Mouse (Mus musculus): ENCODE measurements around the gene Mss51.

The Mss51 gene

DNA sequence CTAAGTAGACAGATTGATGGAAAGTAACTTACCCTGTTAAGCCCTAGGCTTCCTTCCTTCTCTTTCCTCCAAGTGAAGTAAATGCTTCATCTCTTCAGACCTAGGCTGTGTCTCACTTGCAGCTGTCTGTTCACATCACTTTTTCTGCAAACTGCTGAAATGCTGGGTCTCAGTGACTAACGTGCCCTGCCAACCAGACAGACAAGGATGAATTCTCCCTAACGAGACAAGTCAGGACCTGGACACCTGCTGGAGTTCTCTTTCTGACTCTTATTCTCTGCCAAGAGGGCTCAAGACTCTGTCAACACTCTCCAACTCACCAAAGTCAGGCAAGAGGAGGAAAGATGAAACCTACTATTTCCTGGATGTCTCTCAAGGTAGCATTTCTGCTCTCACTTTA, at the start of gene Mss51:
TSS of gene Mss51 (minus strand) at position 299 of the 400 bp plus-strand sequence.
- DNase-seq (ENCODE audit: low spot score in 2 of 2) = no peak

- DNase-seq (ENCODE audit: low spot score in 2 of 2) = peak; percentile 73 to 82
Measured at GRCm38 (mm10) chr14:20546415-20546814, 49.7 kb upstream of the Mss51 start, which contains the start of gene Ppp3cb. Gene Ppp3cb, minus strand, starts transcription at chr14:20546573.

GRCm38 (mm10) chr14:20545529-20546331, 49.0 kb upstream of the Mss51 start:
- peak; percentile 80 to 83 for DNase-seq (ENCODE audit: low spot score in 2 of 2)

- DNase-seq (ENCODE audit: low spot score in 2 of 2) = no peak
Measured at GRCm38 (mm10) chr14:20544467-20545411, 48.0 kb upstream of the Mss51 start.

DNA sequence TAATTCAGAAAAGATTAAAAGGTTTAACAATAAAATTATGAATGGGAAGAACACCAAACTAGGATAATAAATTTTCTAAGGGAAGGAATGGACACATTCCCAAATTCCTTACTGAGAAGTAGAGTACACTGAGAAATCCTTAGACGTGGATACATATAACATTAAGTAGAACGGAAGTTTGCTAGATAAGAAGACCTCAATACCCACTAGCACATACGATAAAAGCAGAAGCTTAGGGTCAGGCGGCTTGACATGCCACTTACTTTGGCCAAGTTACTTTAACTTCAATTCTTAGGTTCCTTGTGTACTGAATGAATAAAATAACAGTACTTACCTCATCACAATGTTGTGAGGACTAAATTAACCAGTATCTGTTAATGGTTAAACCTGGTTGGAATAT, 32.9 kb upstream of the Mss51 start:
- no peak for DNase-seq (ENCODE audit: low spot score in 2 of 2)

DNA sequence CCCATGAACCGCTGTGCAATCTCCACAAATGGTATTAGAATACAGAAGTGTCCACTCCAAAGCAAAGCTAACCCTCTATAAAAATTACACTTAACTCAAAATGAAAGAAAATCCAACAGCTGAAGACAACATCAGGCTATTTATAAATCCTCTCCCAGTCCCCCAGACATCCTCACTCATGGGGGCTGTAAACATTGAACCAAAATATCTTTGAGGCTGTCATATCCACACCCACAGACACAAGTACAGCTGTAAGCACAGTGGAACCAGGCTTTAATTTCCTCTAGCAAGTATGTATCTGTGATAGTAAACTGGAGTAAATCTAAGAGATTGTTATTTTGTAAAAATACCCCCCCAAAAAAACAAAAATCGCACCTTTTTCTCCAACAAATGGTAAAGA, 23.5 kb upstream of the Mss51 start:
- DNase-seq (ENCODE audit: low spot score in 2 of 2) = no peak

DNA sequence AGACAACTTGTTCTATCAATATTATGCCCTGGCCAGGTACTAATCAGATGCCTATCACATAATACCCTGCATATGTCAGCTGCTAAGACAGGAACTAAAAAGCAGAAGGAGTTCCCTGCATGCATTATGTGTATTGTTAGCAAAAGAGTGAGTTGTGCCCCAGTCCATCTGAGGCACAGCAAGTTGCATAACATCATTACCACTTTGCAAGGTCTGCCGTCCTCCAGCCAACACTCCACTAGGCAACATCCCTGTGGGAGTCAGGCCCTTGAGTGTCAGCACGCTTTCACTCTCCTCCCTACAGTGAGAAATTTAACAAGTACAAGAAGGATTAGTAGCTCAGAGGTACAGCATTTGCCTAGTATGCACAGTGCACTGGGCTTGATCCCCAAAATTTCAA, 11.7 kb upstream of the Mss51 start:
- no peak for DNase-seq (ENCODE audit: low spot score in 2 of 2)

GRCm38 (mm10) chr14:20502966-20503365, 6.3 kb upstream of the Mss51 start:
- peak; percentile 23 to 59 for DNase-seq (ENCODE audit: low spot score in 2 of 2)

DNA sequence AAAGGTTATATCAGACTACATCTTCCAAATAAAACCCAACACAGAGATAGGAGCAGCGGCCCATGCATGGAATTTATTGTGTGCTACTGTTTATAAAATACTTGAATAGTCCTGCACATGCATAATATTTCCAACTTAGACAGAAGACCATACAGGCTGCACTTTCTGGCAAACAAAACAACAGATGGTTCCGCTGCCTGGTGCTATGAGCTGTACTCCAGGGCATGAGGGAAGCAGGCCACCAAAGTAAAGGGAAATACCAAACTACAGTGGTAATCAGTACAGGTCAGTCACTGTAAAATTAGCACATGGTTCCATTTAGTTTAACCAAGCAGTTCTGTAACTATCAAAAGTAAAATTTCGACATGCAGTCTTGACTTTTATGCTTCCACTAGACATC, 3.3 kb upstream of the Mss51 start:
- no peak for DNase-seq (ENCODE audit: low spot score in 2 of 2)

GRCm38 (mm10) chr14:20486031-20486430, 10.7 kb downstream of the Mss51 start:
- no peak for DNase-seq (ENCODE audit: low spot score in 2 of 2)

- DNase-seq (ENCODE audit: low spot score in 2 of 2) = no peak
Measured at GRCm38 (mm10) chr14:20482051-20482751, 14.5 kb downstream of the Mss51 start.

- peak in 1 of 2 experiments; percentile 8 for DNase-seq (ENCODE audit: low spot score in 2 of 2)
Measured at GRCm38 (mm10) chr14:20481211-20481610, 15.5 kb downstream of the Mss51 start.

DNA sequence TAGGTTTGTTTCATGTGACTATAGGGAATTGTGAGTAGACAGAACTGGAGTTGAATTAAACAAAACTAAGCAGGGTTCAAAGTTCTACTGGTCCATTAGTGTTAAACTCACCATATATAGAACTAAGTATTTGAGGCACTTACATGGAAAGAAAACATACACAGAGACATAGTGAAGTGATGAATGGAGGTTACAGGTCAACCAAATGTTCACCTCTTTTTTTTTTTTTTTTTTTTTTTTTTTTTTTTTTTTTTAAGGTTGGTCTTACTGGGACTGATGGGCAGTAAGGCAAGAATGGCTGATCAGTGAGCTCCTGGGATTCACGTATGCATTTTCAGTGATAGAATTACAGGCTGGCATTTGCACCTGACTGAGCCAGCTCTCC, 16.5 kb downstream of the Mss51 start:
- no peak for DNase-seq (ENCODE audit: low spot score in 2 of 2)

DNA sequence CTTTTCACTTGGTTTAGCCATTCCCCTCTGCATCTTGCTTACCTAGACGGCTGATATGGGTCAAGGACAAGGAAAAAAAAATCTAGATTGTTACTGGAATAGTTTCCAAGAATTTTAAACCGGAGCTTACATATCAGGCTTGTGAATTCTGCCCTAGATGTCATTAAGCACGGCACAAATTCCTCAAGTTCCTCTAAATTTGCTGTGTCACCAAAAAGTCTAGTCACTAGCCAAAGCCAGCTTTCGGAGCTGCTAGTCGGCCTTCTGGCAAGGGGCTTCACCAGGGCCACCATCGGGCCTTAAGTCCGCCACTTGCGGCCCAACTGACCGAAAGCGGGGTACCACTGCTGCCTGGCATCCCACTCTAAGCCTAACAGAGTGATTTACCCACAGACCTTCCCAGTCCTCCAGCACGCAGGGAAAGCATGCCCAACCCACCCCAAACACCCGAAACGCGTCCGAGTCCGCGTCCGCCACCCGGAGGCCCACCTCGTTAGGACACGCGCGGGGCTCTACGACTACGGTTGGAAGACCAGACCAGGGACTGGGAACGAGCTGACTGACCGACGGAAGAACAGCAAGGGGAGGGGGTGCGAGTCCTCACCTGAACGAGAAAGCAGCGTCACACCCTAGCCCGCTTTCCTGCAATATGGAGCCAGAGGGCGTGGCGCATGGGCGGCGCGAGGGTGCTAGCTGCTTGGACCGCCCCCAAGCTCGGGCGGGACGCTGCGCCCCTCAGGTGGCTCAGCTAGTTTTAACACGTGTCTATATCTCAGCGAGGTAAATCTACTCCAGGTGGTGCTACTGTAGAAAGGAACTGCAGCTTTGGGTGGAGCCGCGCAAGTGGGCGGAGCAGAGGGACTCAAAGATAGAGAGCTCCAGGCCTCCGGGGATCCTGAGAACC, 17.2 kb downstream of the Mss51 start, which contains the start of gene Anxa7:
TSS of gene Anxa7 (minus strand) at position 843 of the 904 bp plus-strand sequence.
- DNase-seq (ENCODE audit: low spot score in 2 of 2) = peak; percentile 23 to 52

DNA sequence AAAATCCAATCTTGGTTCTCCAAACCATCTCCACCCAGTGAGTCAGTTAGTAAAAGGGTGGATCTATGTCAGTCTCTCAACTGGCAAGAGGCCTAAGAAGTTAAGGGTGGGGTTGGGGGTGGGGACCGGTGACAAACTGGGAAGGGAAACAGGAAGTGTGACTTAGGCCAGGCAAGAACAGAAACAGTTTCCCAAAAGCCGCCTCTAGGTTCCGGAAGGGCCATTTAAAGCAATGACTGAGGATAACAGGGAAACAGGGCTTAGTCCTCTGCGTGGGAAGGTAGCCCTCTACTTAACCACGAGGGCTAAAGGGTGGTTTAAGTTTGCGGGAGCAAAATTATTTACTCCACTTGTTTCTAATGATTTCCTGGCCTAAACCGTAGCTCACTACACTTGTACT, 17.9 kb downstream of the Mss51 start:
- DNase-seq (ENCODE audit: low spot score in 2 of 2) = peak in 1 of 2 experiments; percentile 4

- no peak for DNase-seq (ENCODE audit: low spot score in 2 of 2)
Measured at GRCm38 (mm10) chr14:20478385-20478784, 18.3 kb downstream of the Mss51 start.

DNA sequence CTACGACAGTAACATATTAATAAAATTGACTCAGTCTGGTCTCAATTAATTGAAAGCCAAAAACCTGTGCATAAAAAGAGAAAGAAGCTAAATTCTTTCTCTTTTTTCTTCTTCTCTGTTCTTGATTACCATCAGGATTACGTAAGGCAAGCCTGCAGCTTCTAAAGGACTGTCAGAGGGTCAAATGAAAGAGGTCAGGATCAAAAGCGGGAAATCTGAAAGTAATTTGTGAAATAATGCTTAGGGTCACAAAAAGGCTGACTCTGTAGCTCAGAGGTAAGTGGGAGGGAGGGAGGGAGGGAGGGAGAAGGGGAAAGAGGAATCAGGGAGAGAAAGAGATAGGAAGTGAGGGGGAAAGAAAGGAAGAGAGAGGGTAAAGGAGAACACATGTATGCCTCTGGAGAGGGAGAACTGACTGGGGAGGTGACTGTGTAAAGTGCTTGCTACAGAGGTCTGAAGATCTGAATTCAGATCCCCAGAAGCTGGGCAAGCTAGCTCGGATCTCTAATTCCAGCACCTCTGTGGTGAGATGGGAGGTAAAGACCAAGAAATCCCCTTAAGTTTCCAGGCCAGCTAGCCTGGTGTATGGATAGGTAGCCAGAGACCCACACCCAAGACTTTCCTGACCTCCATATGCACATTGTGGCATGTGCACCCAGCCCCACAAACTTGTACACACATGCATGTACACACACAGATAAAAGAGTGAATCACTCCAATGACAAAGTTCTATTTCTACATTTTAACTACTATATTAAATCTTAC, 19.3 kb downstream of the Mss51 start:
- no peak for DNase-seq (ENCODE audit: low spot score in 2 of 2)

DNA sequence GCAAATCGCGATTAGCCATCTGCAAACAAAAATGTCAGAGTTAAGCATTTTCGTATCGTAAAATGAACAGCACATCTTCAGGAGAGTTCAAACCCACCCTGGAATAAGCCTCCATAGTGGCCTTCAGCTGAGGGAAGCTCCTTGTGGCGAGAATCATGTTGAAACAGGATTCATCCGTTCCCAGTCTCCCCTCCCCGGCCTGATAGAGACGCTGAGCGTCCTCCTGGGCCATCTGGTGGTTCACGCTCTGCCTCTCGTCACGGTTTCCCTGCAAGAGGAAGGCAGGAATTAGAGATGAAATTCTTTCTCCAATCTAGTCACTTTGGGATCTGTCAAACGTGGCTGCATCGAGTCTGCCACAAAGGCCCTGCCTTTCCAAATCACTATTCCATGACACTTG, 36.5 kb downstream of the Mss51 start:
- no peak for DNase-seq (ENCODE audit: low spot score in 2 of 2)

DNA sequence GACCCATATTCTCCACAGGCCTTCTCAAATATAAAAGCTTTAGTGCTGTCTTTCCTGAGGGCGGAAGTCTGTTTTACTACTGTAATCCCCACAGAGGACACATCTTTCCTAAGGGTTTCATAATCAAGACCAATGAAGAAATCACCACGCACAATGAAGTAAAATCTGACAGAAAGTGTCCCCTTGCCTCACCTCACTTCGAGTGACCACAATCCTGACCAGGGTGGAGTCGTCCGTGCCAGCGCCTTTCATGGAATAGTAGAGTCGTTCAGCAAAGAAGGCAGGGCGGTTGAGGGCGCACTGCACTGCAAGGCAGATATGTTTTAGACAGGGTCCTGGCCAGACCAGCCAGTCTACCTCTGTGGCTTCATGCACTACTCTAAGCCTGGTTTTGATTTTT, 38.3 kb downstream of the Mss51 start:
- no peak for DNase-seq (ENCODE audit: low spot score in 2 of 2)

GRCm38 (mm10) chr14:20452929-20453328, 43.8 kb downstream of the Mss51 start:
- DNase-seq (ENCODE audit: low spot score in 2 of 2) = no peak
